Mouse (Mus musculus): Measurements from ENCODE around the gene Slx4ip.

Gene Slx4ip

DNA sequence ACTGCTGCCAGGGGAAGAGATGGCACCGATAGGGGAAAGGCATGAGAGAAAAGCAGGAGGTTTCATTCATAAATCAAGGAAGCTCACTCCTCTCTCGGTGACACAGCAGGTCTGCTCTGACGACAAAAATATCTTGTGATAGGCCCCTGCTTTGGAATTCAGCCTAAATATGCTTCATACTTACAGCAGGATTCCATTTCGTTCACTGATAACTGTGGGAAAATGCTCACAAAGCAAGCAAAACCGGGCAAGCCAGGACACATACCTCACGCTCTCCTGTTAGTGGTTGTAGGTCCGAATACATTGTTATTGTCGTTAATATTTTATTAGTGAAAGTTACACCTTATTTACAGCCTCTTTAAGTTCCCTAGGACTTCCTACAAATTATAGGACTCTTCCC lies 216.9 kb downstream of the Slx4ip start:
- no peak for DNase-seq

DNA sequence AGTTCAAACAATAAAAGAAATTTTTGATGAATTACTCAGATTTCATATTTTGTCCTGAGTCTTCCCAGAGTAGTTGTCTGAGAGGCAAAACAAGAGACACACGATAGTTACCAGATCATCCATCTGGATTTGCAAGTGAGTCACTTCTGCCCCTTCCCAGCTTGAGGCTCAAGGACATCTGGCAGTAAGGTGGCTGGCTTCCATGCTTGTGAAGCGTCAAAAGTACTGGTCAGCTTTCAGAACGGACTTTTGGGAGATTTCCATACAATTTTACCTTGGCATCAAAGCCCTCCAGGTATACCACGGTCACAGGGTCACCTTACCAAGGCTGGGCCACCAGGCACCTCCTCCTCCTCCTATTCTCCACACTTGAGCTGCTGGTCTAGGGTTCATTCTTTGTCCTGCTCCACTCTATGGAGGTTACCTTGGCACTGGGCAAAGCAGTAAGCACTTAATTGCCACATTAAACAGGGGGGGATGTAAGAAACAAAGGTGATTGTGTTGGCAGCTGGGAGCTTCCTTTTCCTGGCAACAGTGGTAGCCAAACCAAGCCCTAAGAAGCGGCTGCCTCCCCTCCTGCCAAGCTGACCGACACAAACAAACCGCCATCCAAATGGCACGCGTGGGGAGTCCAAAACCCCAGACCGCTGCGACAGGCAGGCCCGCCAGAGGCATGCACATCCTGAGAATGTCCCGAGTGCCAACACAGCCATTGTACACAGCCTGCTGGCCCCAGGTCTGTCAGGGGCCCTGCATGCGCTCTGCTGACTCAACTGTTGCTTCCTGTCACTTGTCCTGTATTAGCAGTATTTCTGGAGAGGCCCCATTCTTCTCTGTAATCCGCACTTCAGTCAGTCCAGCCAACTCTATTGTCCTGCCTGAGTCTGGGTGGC lies 218.5 kb downstream of the Slx4ip start:
- no peak for DNase-seq

DNA sequence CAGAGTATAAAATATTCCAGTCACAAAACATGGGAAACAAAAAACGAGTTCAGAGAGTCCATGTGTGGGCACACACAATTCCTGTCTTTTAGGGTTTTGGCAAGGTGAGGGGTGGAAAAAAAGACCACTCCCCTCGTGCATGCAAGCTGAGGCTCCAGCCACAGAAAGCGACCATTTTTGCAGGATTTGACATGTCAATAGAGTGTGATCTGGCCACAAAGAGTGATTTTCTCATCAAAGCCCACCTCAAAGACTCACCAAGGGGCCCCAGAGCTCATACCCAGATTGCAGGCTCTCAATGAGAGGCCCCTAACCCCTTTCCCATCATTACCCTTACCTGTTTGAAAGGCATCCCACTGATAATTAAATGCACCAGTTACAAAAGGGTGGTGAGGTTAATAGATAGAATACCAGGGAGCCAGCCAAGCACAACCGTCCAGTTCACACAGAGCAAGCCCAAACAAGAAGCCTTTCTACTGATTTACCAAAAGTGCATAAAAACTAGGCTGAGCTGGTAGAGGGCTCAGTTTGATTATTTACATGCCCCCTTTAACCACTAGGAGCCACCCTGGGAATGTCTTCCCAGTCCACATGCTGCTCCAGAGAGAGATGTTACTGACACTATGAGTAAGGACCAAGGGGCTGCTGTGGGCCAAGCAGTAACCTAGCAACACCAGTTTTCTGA lies 219.3 kb downstream of the Slx4ip start:
- no peak for DNase-seq

DNA sequence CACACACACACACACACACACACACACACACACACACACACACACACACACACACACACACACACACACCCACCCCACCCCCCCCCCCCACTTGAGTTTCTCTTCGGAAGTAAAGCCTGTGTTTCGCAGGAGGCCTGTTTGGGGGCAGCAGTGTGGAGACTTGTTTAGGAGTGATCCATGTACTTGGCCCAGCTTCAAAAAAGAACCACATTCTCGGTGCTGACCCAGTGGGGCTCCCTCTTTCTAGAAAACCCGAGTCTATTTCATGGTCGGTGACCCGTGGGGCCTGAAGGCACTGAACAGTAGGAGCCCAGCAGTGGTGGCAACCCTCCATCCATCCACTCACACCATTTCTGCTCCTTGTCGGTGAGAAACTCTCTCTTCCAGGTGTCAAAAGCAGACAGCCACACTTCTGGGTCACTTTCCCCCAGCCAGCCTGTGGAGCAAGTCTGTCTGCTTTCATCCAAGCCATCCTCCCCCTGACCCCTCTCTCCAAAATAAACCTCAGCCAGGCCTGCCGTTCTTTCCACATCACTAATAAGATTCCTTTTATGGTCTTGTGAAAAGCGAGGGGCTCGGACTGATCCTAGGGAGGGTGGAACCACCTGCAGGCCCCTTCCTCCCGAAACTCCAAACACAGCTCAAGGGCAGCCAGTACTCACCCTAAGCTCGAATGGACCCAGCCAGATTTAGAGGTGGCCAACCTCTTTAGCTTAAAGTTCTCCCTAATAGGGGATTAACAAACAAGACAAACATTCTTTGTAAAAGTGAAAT lies 222.5 kb downstream of the Slx4ip start:
- no peak for DNase-seq

DNA sequence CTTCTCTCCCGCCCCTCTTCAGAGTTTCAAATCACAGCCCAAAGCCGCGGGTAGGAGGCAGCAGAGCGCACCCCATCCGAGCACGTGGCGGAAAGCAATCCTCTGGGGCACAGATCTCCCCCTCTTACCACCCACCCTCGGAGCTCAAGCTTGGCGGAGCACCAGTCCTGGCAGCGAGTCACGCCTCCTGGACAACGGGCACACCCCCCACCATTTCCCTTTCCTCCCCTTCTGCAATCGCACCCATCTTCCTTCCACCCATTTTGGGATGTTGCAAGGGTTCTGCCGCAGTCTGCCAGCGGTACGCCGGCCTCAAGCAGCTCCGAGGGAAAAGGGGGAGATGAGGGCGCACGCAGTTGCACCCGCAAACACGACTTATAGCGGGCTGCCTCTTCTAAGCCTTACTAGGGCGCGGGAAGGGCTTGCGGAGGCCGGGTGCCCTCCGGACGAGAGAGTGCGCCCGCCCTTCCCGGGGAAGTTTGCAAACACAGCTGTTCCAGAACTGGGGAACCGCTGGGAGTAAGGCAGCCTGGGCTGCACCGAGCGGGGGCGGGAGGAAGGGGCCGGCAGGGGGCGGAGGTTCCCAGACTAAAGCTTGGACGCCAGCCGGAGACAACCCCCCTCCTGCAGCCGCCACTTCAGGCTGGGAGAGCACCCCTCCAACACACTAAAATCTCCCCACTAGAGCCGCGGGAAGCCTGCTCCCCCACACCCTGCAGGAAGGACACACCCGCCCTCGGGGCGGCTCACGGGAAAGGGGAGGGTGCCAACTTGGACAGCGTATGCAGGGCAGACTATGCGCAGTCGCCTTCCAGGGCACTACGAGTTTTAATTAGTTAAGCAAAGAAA lies 223.5 kb downstream of the Slx4ip start:
- DNase-seq: peak; percentile 28 to 30

DNA sequence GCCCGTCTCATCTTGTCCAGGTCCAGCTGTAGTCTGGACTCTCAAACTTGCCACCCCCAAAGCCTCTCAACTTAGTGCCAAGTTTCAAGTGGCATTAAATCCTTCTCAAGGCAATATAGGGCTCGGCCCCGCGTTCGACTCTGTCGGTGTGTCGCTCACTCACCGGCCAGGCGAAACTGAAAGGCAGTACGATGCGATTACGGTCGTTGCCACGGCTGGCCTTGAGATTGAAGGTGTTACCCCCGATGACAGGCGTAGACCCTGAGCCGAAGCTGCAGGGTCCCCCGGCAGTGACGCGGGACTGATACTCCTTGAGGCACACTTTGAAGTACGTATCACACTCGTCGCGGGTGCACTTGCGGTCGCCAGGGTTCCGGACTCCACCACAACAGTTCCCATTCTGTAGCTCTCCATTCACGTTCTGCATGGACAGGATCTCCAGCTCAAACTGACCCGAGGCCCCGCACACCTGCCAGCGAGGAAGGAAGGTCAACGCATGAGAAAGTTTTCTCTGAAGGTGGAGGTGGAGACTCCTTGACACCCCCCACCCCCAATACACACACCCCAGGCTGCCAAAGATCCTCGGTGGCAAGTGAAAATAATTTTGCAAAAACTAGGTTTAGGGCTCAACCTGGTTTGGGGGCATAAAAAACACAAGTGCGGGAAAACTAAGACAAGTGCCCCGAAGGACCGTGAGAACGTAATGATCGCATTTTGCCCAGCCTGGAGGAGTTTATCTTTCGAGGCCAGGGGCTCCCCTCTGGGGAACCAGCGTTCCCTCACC lies 224.4 kb downstream of the Slx4ip start:
- peak; percentile 4 to 8 for DNase-seq

DNA sequence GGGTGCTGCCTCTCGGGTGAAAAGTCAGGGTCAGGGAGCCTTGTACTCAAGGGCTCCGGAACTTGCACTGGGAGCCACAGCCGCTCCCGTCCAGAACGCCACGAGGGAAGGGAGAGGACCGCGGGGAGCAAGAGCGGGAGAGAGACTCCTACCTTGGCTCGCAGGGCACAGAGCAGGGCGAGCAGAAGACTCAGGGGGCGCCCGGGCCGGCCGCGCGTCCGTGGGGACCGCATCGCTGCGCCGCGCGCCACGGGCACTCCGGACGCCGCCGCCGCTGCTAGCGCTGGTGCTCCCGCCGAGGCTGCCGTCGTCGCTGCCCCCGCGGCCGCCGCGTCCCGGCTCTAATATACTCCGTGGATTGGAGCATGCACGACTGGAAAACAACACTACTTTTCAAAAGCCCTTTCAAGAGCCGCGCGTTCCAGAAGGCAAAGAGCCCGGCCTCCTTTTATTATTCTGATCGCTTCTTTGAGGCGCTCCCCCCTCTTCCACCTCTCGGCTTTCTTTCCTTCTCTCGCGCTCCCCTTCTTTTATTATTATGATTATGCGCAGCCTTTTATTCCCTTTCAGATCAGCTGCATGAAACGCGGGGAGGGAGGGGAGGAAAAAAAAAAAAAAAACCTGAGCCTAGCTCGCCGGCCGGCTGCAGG lies 225.1 kb downstream of the Slx4ip start, which contains the start of gene Jag1:
TSS of gene Jag1 (minus strand) at position 620 of the 650 bp plus-strand sequence.
- DNase-seq: peak; percentile 7 to 22

DNA sequence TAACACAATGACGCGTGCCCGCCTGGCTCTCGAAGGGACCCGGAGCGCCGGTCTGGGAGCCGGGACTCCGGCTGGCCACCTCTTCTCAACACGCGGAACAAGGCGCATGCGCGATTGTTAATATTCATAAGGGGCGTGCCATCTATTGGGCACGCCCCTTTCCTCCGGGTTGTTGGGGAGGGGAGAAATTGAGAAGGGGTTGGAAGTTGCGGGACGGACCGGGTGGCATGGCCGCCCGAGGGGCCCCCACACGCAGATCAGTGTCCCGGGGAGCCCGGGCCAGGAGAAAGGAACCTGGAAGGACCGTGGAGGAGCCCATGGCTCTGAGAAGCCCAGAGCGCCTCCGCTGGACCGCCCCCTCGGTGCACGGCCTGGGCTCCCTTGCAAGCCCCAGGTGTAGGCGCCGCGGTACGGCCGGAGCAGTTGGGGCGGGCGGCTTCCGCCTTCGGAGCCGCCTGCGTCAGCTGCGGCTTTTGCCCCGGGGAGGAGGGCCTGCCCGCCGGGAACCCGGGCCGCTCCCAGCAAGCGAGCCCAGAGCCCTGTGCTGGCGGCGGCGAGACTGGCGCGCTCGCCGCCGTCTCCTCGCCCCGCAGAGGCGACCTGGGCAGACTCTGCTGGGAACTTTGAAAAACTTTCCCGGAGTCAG lies 225.8 kb downstream of the Slx4ip start:
- DNase-seq: peak; percentile 54 to 58

DNA sequence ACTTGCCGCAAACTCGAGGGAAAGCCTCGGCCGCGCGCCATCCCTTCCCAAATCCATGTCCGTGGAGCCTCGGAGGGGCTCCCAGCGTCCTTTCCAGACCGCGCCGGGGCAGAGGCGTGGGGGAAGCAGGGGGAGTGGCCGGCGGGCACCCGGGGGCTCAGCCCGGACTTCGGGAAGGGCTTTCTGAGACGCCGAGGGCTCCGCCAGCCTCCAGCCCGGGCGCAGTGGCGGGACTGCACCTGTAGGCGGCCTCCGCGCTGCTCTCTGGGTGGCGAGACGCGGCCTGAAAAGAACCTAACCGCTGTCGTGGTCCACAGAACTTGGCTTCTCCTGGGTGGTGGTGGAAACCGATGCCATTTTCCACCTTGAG lies 226.3 kb downstream of the Slx4ip start:
- DNase-seq: peak; percentile 52 to 55
